In genomic region chr6:125084424-125084823, GRCm38 (mm10) we compare ENCODE assay signal across 9 mouse cellular contexts. TPM values are rescaled to one million over a fixed set of nuclear protein-coding genes. Genes with fewer than 3 reads are reported as not detected.
DNase-seq lines count a peak whose midpoint lies in the region; ATAC-seq and TF ChIP-seq lines count a peak whose summit lies in the region.
"Had no signal": no experiment of that assay in that cellular context is flagged by ENCODE, and none has a peak within 500 bp of the region (broad histone marks: within the 10 kb centered on the region; RNA-seq: fewer than 3 reads in every experiment).

No protein-coding gene starts in this region.

- DNase-seq in heart, adult 2 months: peak; percentile 46 to 62
- DNase-seq in MEL (ENCODE audit: low read depth, low spot score): peak; percentile 83
- DNase-seq in kidney, postnatal 10 days: peak; percentile 77
- DNase-seq in spleen, postnatal 10 days (ENCODE audit: low spot score in 2 of 2): peak; percentile 38 to 73

- no peak overlapping the region for H3K4me2 ChIP-seq in heart, embryonic 12.5 days
- H3K4me2 ChIP-seq in lung, embryonic 15.5 days: no peak overlapping the region

- TF ChIP-seq CTCF in heart, adult 2 months (IDR thresholded peaks at IDR 0.05): peak; percentile 98
- TF ChIP-seq CTCF in MEL (IDR thresholded peaks at IDR 0.05 in 2 of 3, conservative IDR thresholded peaks at IDR 0.05 in 1 of 3; ENCODE audit: control insufficient read depth in 1 of 3, insufficient read depth in 1 of 3, low read depth in 2 of 3, low read length in 3 of 3, poor library complexity in 1 of 3, severe bottlenecking in 1 of 3): peak; percentile 64 to 97 (median 89)

- peak; percentile 97 for TF ChIP-seq RAD21 in MEL (IDR thresholded peaks at IDR 0.05; ENCODE audit: low read depth, low read length)

- H3K36me3 ChIP-seq in heart, adult 2 months (ENCODE audit: control insufficient read depth, insufficient read depth, low read length): no peaks in the 10 kb centered on the region
- H3K36me3 ChIP-seq in heart, embryonic 12.5 days: no peaks in the 10 kb centered on the region
- H3K36me3 ChIP-seq in MEL (ENCODE audit: control insufficient read depth in 1 of 2, insufficient read depth in 2 of 2, low read length in 2 of 2): peaks cover 0 to 2% of the 10 kb centered on the region in 2 experiments; a peak in 2 of 4 replicates
- H3K36me3 ChIP-seq in lung, embryonic 15.5 days: no peaks in the 10 kb centered on the region

- peaks cover 4% of the 10 kb centered on the region for H3K4me1 ChIP-seq in heart, adult 2 months (ENCODE audit: control insufficient read depth, insufficient read depth, low read length)
- peaks cover 20% of the 10 kb centered on the region for H3K4me1 ChIP-seq in heart, embryonic 12.5 days (replicated peaks)
- H3K4me1 ChIP-seq in MEL (ENCODE audit: control insufficient read depth in 1 of 2, insufficient read depth in 2 of 2, low read length in 2 of 2): peaks cover under 1 to 1% of the 10 kb centered on the region in 2 experiments; a peak in 2 of 4 replicates
- peaks cover 24% of the 10 kb centered on the region for H3K4me1 ChIP-seq in lung, embryonic 15.5 days

- H3K4me3 ChIP-seq in heart, adult 2 months: no peak overlapping the region
- H3K4me3 ChIP-seq in heart, embryonic 12.5 days: no peak overlapping the region
- H3K4me3 ChIP-seq in MEL (ENCODE audit: control insufficient read depth in 1 of 2, insufficient read depth in 1 of 2, low read depth in 2 of 2, low read length in 2 of 2): no peak overlapping the region
- no peak overlapping the region for H3K4me3 ChIP-seq in lung, embryonic 15.5 days

- no peak for ATAC-seq in heart, embryonic 12.5 days (ENCODE audit: insufficient number of reproducible peaks, low FRiP score)
- peak; percentile 55 for ATAC-seq in common myeloid progenitor, adult 5-6 weeks (replicated peaks; ENCODE audit: low read depth, poor library complexity, severe bottlenecking)
- ATAC-seq in granulocyte monocyte progenitor cell, adult 5-6 weeks (replicated peaks; ENCODE audit: poor library complexity, severe bottlenecking): peak; percentile 35
- ATAC-seq in lung, embryonic 15.5 days (ENCODE audit: borderline replicate concordance, extremely low read depth, low FRiP score, low TSS enrichment): no peak

- peak; percentile 72 for TF ChIP-seq EP300 in heart, adult 2 months (IDR thresholded peaks at IDR 0.05; ENCODE audit: insufficient read depth, low read depth, low read length)
- TF ChIP-seq EP300 in MEL (IDR thresholded peaks at IDR 0.05; ENCODE audit: low read depth in 1 of 2, low read length in 2 of 2): no peak

- no peaks in the 10 kb centered on the region for H3K79me2 ChIP-seq in heart, adult 2 months (replicated peaks; ENCODE audit: control insufficient read depth, insufficient read depth, low read length)
- no peaks in the 10 kb centered on the region; the same call in 1 of the 2 replicates for H3K79me2 ChIP-seq in MEL (ENCODE audit: control insufficient read depth, insufficient read depth, low read length, poor library complexity)

- WGBS in heart, adult 2 months: 3% methylated on average over 4 of the region's 4 CpGs
- WGBS in heart, embryonic 12.5 days: 2% methylated on average over 4 of the region's 4 CpGs
- 2% methylated on average over 4 of the region's 4 CpGs for WGBS in lung, embryonic 15.5 days

- intact Hi-C loops in heart, adult 2 months (cut with DNase I): loop anchor here (1.0 to 5.0 kb wide), 4 partner anchors 37 to 237 kb away; partner anchors contain the start of gene Gpr162

- no peaks in the 10 kb centered on the region for H3K27me3 ChIP-seq in heart, adult 2 months (ENCODE audit: control insufficient read depth, insufficient read depth, low read length)
- H3K27me3 ChIP-seq in heart, embryonic 12.5 days (replicated peaks): no peaks in the 10 kb centered on the region
- no peaks in the 10 kb centered on the region for H3K27me3 ChIP-seq in MEL (ENCODE audit: control insufficient read depth in 1 of 2, insufficient read depth in 2 of 2, low read length in 2 of 2)
- no peaks in the 10 kb centered on the region for H3K27me3 ChIP-seq in lung, embryonic 15.5 days

- H3K9me3 ChIP-seq in heart, embryonic 12.5 days (replicated peaks): no peaks in the 10 kb centered on the region
- no peaks in the 10 kb centered on the region for H3K9me3 ChIP-seq in MEL (replicated peaks; ENCODE audit: insufficient read depth, low read length)
- no peaks in the 10 kb centered on the region for H3K9me3 ChIP-seq in lung, embryonic 15.5 days

- no peak overlapping the region; the same call in 1 of the 2 replicates for H3K9ac ChIP-seq in heart, adult 2 months (ENCODE audit: low read depth, low read length)
- H3K9ac ChIP-seq in heart, embryonic 12.5 days: no peak overlapping the region
- H3K9ac ChIP-seq in MEL (ENCODE audit: control insufficient read depth, low read depth, low read length, poor library complexity, severe bottlenecking): no peak overlapping the region
- peak overlapping the region; percentile 5; the same call in 1 of the 2 replicates for H3K9ac ChIP-seq in lung, embryonic 15.5 days

- no peak overlapping the region for H3K27ac ChIP-seq in heart, adult 2 months
- no peak overlapping the region for H3K27ac ChIP-seq in heart, embryonic 12.5 days (ENCODE audit: poor library complexity, severe bottlenecking)
- no peak overlapping the region for H3K27ac ChIP-seq in MEL (ENCODE audit: control insufficient read depth, low read depth, low read length)
- H3K27ac ChIP-seq in lung, embryonic 15.5 days: no peak overlapping the region
- H3K27ac ChIP-seq: macrophage had no signal

- TF ChIP-seq POLR2A in heart, adult 2 months (IDR thresholded peaks at IDR 0.05; ENCODE audit: insufficient read depth, low read depth, low read length): no peak
- no peak for TF ChIP-seq POLR2A in MEL (IDR thresholded peaks at IDR 0.05; ENCODE audit: control insufficient read depth in 1 of 2, insufficient read depth in 1 of 2, low read depth in 1 of 2, low read length in 2 of 2, poor library complexity in 1 of 2)

RNA-seq across cellular contexts. Expression of gene Chd4, which starts 11.4 kb away (rescaled TPM):
- 100 to 1,000 TPM in 1 of 2 experiments, 10 to 100 TPM in 1; 97.1 to 113 TPM for total RNA-seq in heart, adult 2 months (2021)
- 28.3 and 31.6 TPM in 2 replicates for polyA plus RNA-seq in heart, adult 2 months (2012; rRNA removed)
- 76.2 and 77.3 TPM in 2 replicates for polyA plus RNA-seq in heart, embryonic 12.5 days (2016; fragmentation: Nextera tagmentation; extraction: Ambion mirVana)
- 173 and 193 TPM in 2 replicates for total RNA-seq in MEL (2012; rRNA removed)
- polyA plus RNA-seq in MEL (2012; ENCODE audit: insufficient read depth in 1 of 2, insufficient read length in 2 of 2, low read depth in 1 of 2, low replicate concordance in 2 of 2, missing spikeins in 1 of 2): 100 to 1,000 TPM in 1 of 2 experiments, 10 to 100 TPM in 1; 93.0 to 232 TPM
- total RNA-seq in common myeloid progenitor, adult 5-6 weeks (2017): 444 and 506 TPM in 2 replicates
- total RNA-seq in granulocyte monocyte progenitor cell, adult 5-6 weeks (2014; fragmentation: Nextera tagmentation): 136 and 161 TPM in 2 replicates
- total RNA-seq in granulocyte monocyte progenitor cell, adult 5-6 weeks (2017): 246 and 373 TPM in 2 replicates
- polyA plus RNA-seq in lung, embryonic 15.5 days (2015; fragmentation: Nextera tagmentation; extraction: Ambion mirVana): 68.5 and 69.3 TPM in 2 replicates

RNA-seq across cellular contexts. Expression of gene Lpar5, which starts 16.7 kb away (rescaled TPM):
- under 1 TPM in 1 of 2 experiments, not detected in 1; 0.20 TPM for total RNA-seq in heart, adult 2 months (2021)
- 1.2 and 2.3 TPM in 2 replicates for polyA plus RNA-seq in heart, adult 2 months (2012; rRNA removed)
- 0.24 and 0.31 TPM in 2 replicates for polyA plus RNA-seq in heart, embryonic 12.5 days (2016; fragmentation: Nextera tagmentation; extraction: Ambion mirVana)
- total RNA-seq in MEL (2012; rRNA removed): 2.8 and 3.5 TPM in 2 replicates
- polyA plus RNA-seq in MEL (2012; ENCODE audit: insufficient read depth in 1 of 2, insufficient read length in 2 of 2, low read depth in 1 of 2, low replicate concordance in 2 of 2, missing spikeins in 1 of 2): 10 to 100 TPM in 1 of 2 experiments, not detected in 1; 16.2 TPM
- 4.4 and 6.9 TPM in 2 replicates for total RNA-seq in common myeloid progenitor, adult 5-6 weeks (2017)
- total RNA-seq in granulocyte monocyte progenitor cell, adult 5-6 weeks (2014; fragmentation: Nextera tagmentation): 8.7 and 13.4 TPM in 2 replicates
- total RNA-seq in granulocyte monocyte progenitor cell, adult 5-6 weeks (2017): 2.7 and 5.2 TPM in 2 replicates
- 0.38 and 0.69 TPM in 2 replicates for polyA plus RNA-seq in lung, embryonic 15.5 days (2015; fragmentation: Nextera tagmentation; extraction: Ambion mirVana)

RNA-seq across cellular contexts. Expression of gene Acrbp, which starts 34.9 kb away (rescaled TPM):
- total RNA-seq in heart, adult 2 months (2021): 1 to 10 TPM; 1.9 to 2.3 TPM
- polyA plus RNA-seq in heart, adult 2 months (2012; rRNA removed): 13.6 and 16.3 TPM in 2 replicates
- polyA plus RNA-seq in heart, embryonic 12.5 days (2016; fragmentation: Nextera tagmentation; extraction: Ambion mirVana): 5.1 and 6.9 TPM in 2 replicates
- 1.2 and 3.3 TPM in 2 replicates for total RNA-seq in MEL (2012; rRNA removed)
- 1 to 10 TPM in 1 of 2 experiments, not detected in 1; 5.3 TPM for polyA plus RNA-seq in MEL (2012; ENCODE audit: insufficient read depth in 1 of 2, insufficient read length in 2 of 2, low read depth in 1 of 2, low replicate concordance in 2 of 2, missing spikeins in 1 of 2)
- total RNA-seq in common myeloid progenitor, adult 5-6 weeks (2017): 2.3 and 5.4 TPM in 2 replicates
- total RNA-seq in granulocyte monocyte progenitor cell, adult 5-6 weeks (2014; fragmentation: Nextera tagmentation): 10.6 and 17.5 TPM in 2 replicates
- 1.3 and 3.9 TPM in 2 replicates for total RNA-seq in granulocyte monocyte progenitor cell, adult 5-6 weeks (2017)
- polyA plus RNA-seq in lung, embryonic 15.5 days (2015; fragmentation: Nextera tagmentation; extraction: Ambion mirVana): 10.8 and 12.9 TPM in 2 replicates

RNA-seq across cellular contexts. Expression of gene Ing4, which starts 44.9 kb away (rescaled TPM):
- total RNA-seq in heart, adult 2 months (2021): 10 to 100 TPM; 26.1 to 27.1 TPM
- polyA plus RNA-seq in heart, adult 2 months (2012; rRNA removed): 26.3 and 36.2 TPM in 2 replicates
- polyA plus RNA-seq in heart, embryonic 12.5 days (2016; fragmentation: Nextera tagmentation; extraction: Ambion mirVana): 76.7 and 81.8 TPM in 2 replicates
- total RNA-seq in MEL (2012; rRNA removed): 26.3 and 29.5 TPM in 2 replicates
- 10 to 100 TPM in 1 of 2 experiments, not detected in 1; 34.9 TPM for polyA plus RNA-seq in MEL (2012; ENCODE audit: insufficient read depth in 1 of 2, insufficient read length in 2 of 2, low read depth in 1 of 2, low replicate concordance in 2 of 2, missing spikeins in 1 of 2)
- 52.8 and 69.9 TPM in 2 replicates for total RNA-seq in common myeloid progenitor, adult 5-6 weeks (2017)
- 49.2 and 55.8 TPM in 2 replicates for total RNA-seq in granulocyte monocyte progenitor cell, adult 5-6 weeks (2014; fragmentation: Nextera tagmentation)
- 34.7 and 40.2 TPM in 2 replicates for total RNA-seq in granulocyte monocyte progenitor cell, adult 5-6 weeks (2017)
- 138 and 149 TPM in 2 replicates for polyA plus RNA-seq in lung, embryonic 15.5 days (2015; fragmentation: Nextera tagmentation; extraction: Ambion mirVana)

RNA-seq across cellular contexts. Expression of gene Nop2, which starts 47.3 kb away (rescaled TPM):
- total RNA-seq in heart, adult 2 months (2021): 10 to 100 TPM; 18.9 to 20.3 TPM
- polyA plus RNA-seq in heart, adult 2 months (2012; rRNA removed): 8.3 and 13.6 TPM in 2 replicates
- 55.0 and 56.2 TPM in 2 replicates for polyA plus RNA-seq in heart, embryonic 12.5 days (2016; fragmentation: Nextera tagmentation; extraction: Ambion mirVana)
- total RNA-seq in MEL (2012; rRNA removed): 210 and 263 TPM in 2 replicates
- polyA plus RNA-seq in MEL (2012; ENCODE audit: insufficient read depth in 1 of 2, insufficient read length in 2 of 2, low read depth in 1 of 2, low replicate concordance in 2 of 2, missing spikeins in 1 of 2): 100 to 1,000 TPM; 221 to 337 TPM
- 85.9 and 92.8 TPM in 2 replicates for total RNA-seq in common myeloid progenitor, adult 5-6 weeks (2017)
- 65.6 and 82.8 TPM in 2 replicates for total RNA-seq in granulocyte monocyte progenitor cell, adult 5-6 weeks (2014; fragmentation: Nextera tagmentation)
- total RNA-seq in granulocyte monocyte progenitor cell, adult 5-6 weeks (2017): 79.2 and 82.4 TPM in 2 replicates
- polyA plus RNA-seq in lung, embryonic 15.5 days (2015; fragmentation: Nextera tagmentation; extraction: Ambion mirVana): 56.5 and 58.8 TPM in 2 replicates

Comparison
In these comparisons a context has a peak if more than half of its experiments do, and no peak if none do; other contexts are left out.
1. ATAC-seq: peak in common myeloid progenitor, adult 5-6 weeks (single experiment) and granulocyte monocyte progenitor cell, adult 5-6 weeks (single experiment); none in heart, embryonic 12.5 days (single experiment) and lung, embryonic 15.5 days (single experiment).
2. Peak in every context shown above with its lines, with median percentiles within 50 percentile points of each other: DNase-seq.